Mouse (Mus musculus) MEL (cell line): ENCODE results near the gene Arx. TPM values are rescaled to one million over a fixed set of nuclear protein-coding genes. Genes with fewer than 3 reads are reported as not detected.

Experiments
- DNase-seq: peaks from one replicate; pipeline ENCODE4 v3.0.0; 2011; ENCODE audit warnings: low read depth, low spot score
- H3K27ac ChIP-seq: 2 replicates; pipeline ENCODE4 v1.5.1; 2012; ENCODE audit warnings: low read depth, mild to moderate bottlenecking, control low read depth, low read length, moderate library complexity; ENCODE audit not compliant: control insufficient read depth
- H3K27me3 ChIP-seq, 2 experiments: fragments of 150-350 bp in 1 of 2; sonication (generic) in 1 of 2; 2 replicates each; pipeline ENCODE4 v1.6.1; 2012; ENCODE audit warnings: low read length in 2 of 2, mild to moderate bottlenecking in 2 of 2, improper control_type of control experiment in 1 of 2, moderate library complexity in 1 of 2; ENCODE audit not compliant: insufficient read depth in 2 of 2, control insufficient read depth in 1 of 2
- H3K36me3 ChIP-seq, 2 experiments: 2 replicates each; pipeline ENCODE4 v1.6.1; 2012 to 2014; ENCODE audit warnings: low read length in 2 of 2, improper control_type of control experiment in 1 of 2, inconsistent platforms in 1 of 2, mild to moderate bottlenecking in 1 of 2; ENCODE audit not compliant: insufficient read depth in 2 of 2, control insufficient read depth in 1 of 2
- H3K4me1 ChIP-seq, 2 experiments: fragments of 150-350 bp in 1 of 2; sonication (generic) in 1 of 2; 2 replicates each; pipeline ENCODE4 v1.6.1; 2012; ENCODE audit warnings: low read length in 2 of 2, improper control_type of control experiment in 1 of 2, mild to moderate bottlenecking in 1 of 2; ENCODE audit not compliant: insufficient read depth in 2 of 2, control insufficient read depth in 1 of 2
- H3K4me3 ChIP-seq, 2 experiments: fragments of 150-350 bp in 1 of 2; sonication (generic) in 1 of 2; 2 replicates each; pipeline ENCODE4 v1.5.1; 2012; ENCODE audit warnings: low read depth in 2 of 2, low read length in 2 of 2, mild to moderate bottlenecking in 2 of 2, moderate library complexity in 2 of 2, control low read depth in 1 of 2, improper control_type of control experiment in 1 of 2; ENCODE audit not compliant: control insufficient read depth in 1 of 2, insufficient read depth in 1 of 2
- H3K79me2 ChIP-seq: 2 replicates; pipeline ENCODE4 v1.6.1; 2012; ENCODE audit warnings: mild to moderate bottlenecking, low read length, moderate library complexity; ENCODE audit not compliant: control insufficient read depth, poor library complexity, insufficient read depth
- H3K9ac ChIP-seq: 2 replicates; pipeline ENCODE4 v1.6.1; 2012; ENCODE audit warnings: low read depth, mild to moderate bottlenecking, control low read depth, low read length, moderate library complexity; ENCODE audit not compliant: control insufficient read depth, poor library complexity, severe bottlenecking
- H3K9me3 ChIP-seq: fragments of 150-350 bp; sonication (generic); replicated peaks from 2 replicates; pipeline ENCODE4 v1.6.1; 2012; ENCODE audit warnings: mild to moderate bottlenecking, low read length, improper control_type of control experiment, moderate library complexity; ENCODE audit not compliant: insufficient read depth
- CHD1 ChIP-seq: IDR thresholded peaks from 2 replicates; pipeline ENCODE4 v1.6.1; 2012; ENCODE audit warnings: low read depth, mild to moderate bottlenecking, inconsistent platforms, low read length, improper control_type of control experiment
- CTCF ChIP-seq, 3 experiments: IDR thresholded peaks in 2 of 3; conservative IDR thresholded peaks in 1 of 3; 2 replicates each; pipeline ENCODE4 v1.5.1; 2011 to 2012; ENCODE audit warnings: low read length in 3 of 3, low read depth in 2 of 3, mild to moderate bottlenecking in 2 of 3, improper control_type of control experiment in 1 of 3, inconsistent platforms in 1 of 3, mixed read lengths in 1 of 3, moderate library complexity in 1 of 3; ENCODE audit not compliant: control insufficient read depth in 1 of 3, insufficient read depth in 1 of 3, poor library complexity in 1 of 3, severe bottlenecking in 1 of 3
- ELF1 ChIP-seq: IDR thresholded peaks from 2 replicates; pipeline ENCODE4 v1.6.1; 2014; ENCODE audit warnings: low read depth, mild to moderate bottlenecking, inconsistent platforms, low read length, improper control_type of control experiment, moderate library complexity
- GATA1 ChIP-seq: IDR thresholded peaks from 2 replicates; pipeline ENCODE4 v1.6.1; 2011; ENCODE audit warnings: low read depth, low read length, improper control_type of control experiment
- JUND ChIP-seq: IDR thresholded peaks from 2 replicates; pipeline ENCODE4 v1.6.1; 2011; ENCODE audit warnings: low read depth, mild to moderate bottlenecking, improper control_type of control experiment, low read length
- KAT2A ChIP-seq: conservative IDR thresholded peaks from 2 replicates; pipeline ENCODE4 v1.6.1; 2012; ENCODE audit warnings: low read depth, low read length, improper control_type of control experiment, inconsistent platforms
- MAX ChIP-seq: IDR thresholded peaks from 2 replicates; pipeline ENCODE4 v1.6.1; 2011; ENCODE audit warnings: low read length, improper control_type of control experiment
- MAZ ChIP-seq: IDR thresholded peaks from 2 replicates; pipeline ENCODE4 v1.6.1; 2012; ENCODE audit warnings: low read depth, mild to moderate bottlenecking, inconsistent platforms, low read length, improper control_type of control experiment
- MXI1 ChIP-seq: IDR thresholded peaks from 2 replicates; pipeline ENCODE4 v1.6.1; 2011; ENCODE audit warnings: mild to moderate bottlenecking, low read depth, low read length, improper control_type of control experiment
- MYB ChIP-seq: IDR thresholded peaks from 2 replicates; pipeline ENCODE4 v1.6.1; 2011; ENCODE audit warnings: mild to moderate bottlenecking, low read depth, low read length, improper control_type of control experiment
- MYC ChIP-seq: IDR thresholded peaks from 2 replicates; pipeline ENCODE4 v1.6.1; 2011; ENCODE audit warnings: low read depth, mild to moderate bottlenecking, low read length, improper control_type of control experiment, moderate library complexity
- NELFE ChIP-seq: IDR thresholded peaks from 2 replicates; pipeline ENCODE4 v1.6.1; 2011; ENCODE audit warnings: low read depth, low read length, improper control_type of control experiment
- NRF1 ChIP-seq: IDR thresholded peaks from 2 replicates; pipeline ENCODE4 v1.6.1; 2014; ENCODE audit warnings: low read depth, mild to moderate bottlenecking, inconsistent platforms, low read length, improper control_type of control experiment, moderate library complexity; ENCODE audit not compliant: poor library complexity, insufficient read depth, severe bottlenecking
- POLR2A ChIP-seq, 2 experiments: IDR thresholded peaks; 2 replicates each; pipeline ENCODE4 v1.6.1; 2011 to 2012; ENCODE audit warnings: low read length in 2 of 2, mild to moderate bottlenecking in 2 of 2, control low read depth in 1 of 2, improper control_type of control experiment in 1 of 2, low read depth in 1 of 2, moderate library complexity in 1 of 2; ENCODE audit not compliant: control insufficient read depth in 1 of 2, insufficient read depth in 1 of 2, poor library complexity in 1 of 2
- POLR2AphosphoS2 ChIP-seq: IDR thresholded peaks from 2 replicates; pipeline ENCODE4 v1.6.1; 2011; ENCODE audit warnings: low read length, improper control_type of control experiment
- RAD21 ChIP-seq: IDR thresholded peaks from 2 replicates; pipeline ENCODE4 v1.6.1; 2011; ENCODE audit warnings: mild to moderate bottlenecking, low read depth, low read length, improper control_type of control experiment
- SMC3 ChIP-seq: IDR thresholded peaks from 2 replicates; pipeline ENCODE4 v1.6.1; 2011; ENCODE audit warnings: low read depth, low read length, improper control_type of control experiment
- TAL1 ChIP-seq: IDR thresholded peaks from 2 replicates; pipeline ENCODE4 v1.6.1; 2012; ENCODE audit warnings: mild to moderate bottlenecking, inconsistent platforms, low read length, moderate library complexity, mixed read lengths
- TBP ChIP-seq: IDR thresholded peaks from 2 replicates; pipeline ENCODE4 v1.8.0; 2011; ENCODE audit warnings: low read depth, low read length, improper control_type of control experiment
- TCF12 ChIP-seq: IDR thresholded peaks from 2 replicates; pipeline ENCODE4 v1.6.1; 2014; ENCODE audit warnings: low read depth, mild to moderate bottlenecking, inconsistent platforms, low read length, improper control_type of control experiment, moderate library complexity
- UBTF ChIP-seq: IDR thresholded peaks from 2 replicates; pipeline ENCODE4 v1.6.1; 2012; ENCODE audit warnings: low read depth, mild to moderate bottlenecking, inconsistent platforms, low read length, improper control_type of control experiment, moderate library complexity, borderline replicate concordance; ENCODE audit not compliant: insufficient read depth
- ZKSCAN1 ChIP-seq: IDR thresholded peaks from 2 replicates; pipeline ENCODE4 v1.6.1; 2012; ENCODE audit warnings: low read depth, mild to moderate bottlenecking, inconsistent platforms, low read length, improper control_type of control experiment, moderate library complexity
- ZNF384 ChIP-seq: IDR thresholded peaks from 2 replicates; pipeline ENCODE4 v1.6.1; 2012; ENCODE audit warnings: low read depth, mild to moderate bottlenecking, inconsistent platforms, low read length, improper control_type of control experiment
- polyA plus RNA-seq, 2 experiments: library from polyadenylated mRNA; stranded (reverse) in 1 of 2; unstranded in 1 of 2; fragments of >175 nt in 1 of 2; fragments of >200 nt in 1 of 2; gene quantifications; 2 replicates each; pipeline versions ENCODE4 v1.2.1 to v1.2.4; 2012; ENCODE audit warnings: low replicate concordance in 2 of 2, low read depth in 1 of 2; ENCODE audit not compliant: insufficient read length in 2 of 2, insufficient read depth in 1 of 2, missing spikeins in 1 of 2
- total RNA-seq: library from RNA; depleted of rRNA; stranded (reverse); fragments of 300-350 nt; gene quantifications from 2 replicates; pipeline ENCODE4 v1.2.3, GENCODE M21; 2012

Gene Arx
- total and polyA plus RNA-seq, 3 experiments, result not detected

- no peaks in the 10 kb centered on the region for H3K4me1 ChIP-seq
- no peak overlapping the region for H3K9ac ChIP-seq
- no peaks in the 10 kb centered on the region for H3K36me3 ChIP-seq
- H3K9me3 ChIP-seq, result no peaks in the 10 kb centered on the region
- no peak for DNase-seq
- no peak for TF ChIP-seq SMC3
- no peak for TF ChIP-seq ELF1
- TF ChIP-seq POLR2AphosphoS2, result no peak
- no peak for TF ChIP-seq KAT2A
- TF ChIP-seq RAD21, result no peak
- TF ChIP-seq ZKSCAN1, result no peak
- TF ChIP-seq MAX, result no peak
- TF ChIP-seq JUND, result no peak
- no peak for TF ChIP-seq TBP
- TF ChIP-seq TAL1, result no peak
- no peak for TF ChIP-seq CTCF (IDR thresholded peaks at IDR 0.05 in 2 of 3, conservative IDR thresholded peaks at IDR 0.05 in 1 of 3; ENCODE audit: control insufficient read depth in 1 of 3, insufficient read depth in 1 of 3, low read depth in 2 of 3, low read length in 3 of 3, poor library complexity in 1 of 3, severe bottlenecking in 1 of 3)
- no peak for TF ChIP-seq NRF1
- H3K79me2 ChIP-seq, result no peaks in the 10 kb centered on the region
- no peak overlapping the region for H3K27ac ChIP-seq
- no peaks in the 10 kb centered on the region for H3K27me3 ChIP-seq
- no peak overlapping the region for H3K4me3 ChIP-seq
These were observed 5.8 kb downstream of the Arx start for GRCm38 (mm10) chrX:93292031-93292430.

GRCm38 (mm10) chrX:93294736-93295490 lies 8.7 kb downstream of the Arx start:
- Histone ChIP-seq H3K27me3 (no peaks in the 10 kb centered on the region), H3K9me3 (no peaks in the 10 kb centered on the region), H3K36me3 (no peaks in the 10 kb centered on the region), H3K79me2 (no peaks in the 10 kb centered on the region), H3K4me3 (no peak overlapping the region), H3K27ac (no peak overlapping the region), H3K9ac (no peak overlapping the region), H3K4me1 (no peaks in the 10 kb centered on the region)
- no peak for DNase-seq
- TF ChIP-seq MXI1 (no peak), MAZ (no peak), ZNF384 (no peak), NELFE (no peak), JUND (no peak), GATA1 (no peak), POLR2AphosphoS2 (no peak), MYC (no peak), TAL1 (no peak), ZKSCAN1 (no peak), MAX (no peak), TCF12 (no peak), CHD1 (no peak), POLR2A (IDR thresholded peaks at IDR 0.05; ENCODE audit: control insufficient read depth in 1 of 2, insufficient read depth in 1 of 2, low read depth in 1 of 2, low read length in 2 of 2, poor library complexity in 1 of 2) (no peak), UBTF (no peak), MYB (no peak)
